Mouse (Mus musculus): ENCODE results near the gene Tmsb15b2. TPM values are rescaled to one million over a fixed set of nuclear protein-coding genes. Genes with fewer than 3 reads are reported as not detected.

Gene Tmsb15b2
- total RNA-seq (2023), result 1 to 10 TPM; 2.6 to 7.0 TPM

GRCm38 (mm10) chrX:136975397-136975796, at the start of gene Tmsb15b2:
Gene Tmsb15b2 (minus strand): TSS chrX:136975497.

GRCm38 (mm10) chrX:136992978-136993547, 17.8 kb upstream of the Tmsb15b2 start, which contains the start of gene Zcchc18:
Gene Zcchc18 (plus strand): TSS chrX:136993155.

GRCm38 (mm10) chrX:136976424-136977084, 1.3 kb upstream of the Tmsb15b2 start, which contains the start of the genes Tmsb15l and Tmsb15b1:
Gene Tmsb15l (minus strand): TSS chrX:136976869.
Gene Tmsb15b1 (minus strand): TSS chrX:136976874.

GRCm38 (mm10) chrX:136927031-136927430, 48.3 kb downstream of the Tmsb15b2 start, which contains the start of gene H2bfm:
Gene H2bfm (plus strand): TSS chrX:136927325.

Other genes with a start within 250 kb of the Tmsb15b2 start
- 10 to 100 TPM; 86.6 to 92.3 TPM for gene Morf4l2, start 231.8 kb downstream of the Tmsb15b2 start, total RNA-seq (2023)
- gene Glra4, start 195.4 kb downstream of the Tmsb15b2 start, total RNA-seq (2023), result not detected
- under 1 TPM; 0.24 TPM for gene Plp1, start 152.8 kb downstream of the Tmsb15b2 start, total RNA-seq (2023)
- not detected for gene Rab9b, start 106.7 kb downstream of the Tmsb15b2 start, total RNA-seq (2023)
- gene H2bfm, start 48.2 kb downstream of the Tmsb15b2 start, total RNA-seq (2023), result not detected
- gene Tmsb15l, start 1.4 kb upstream of the Tmsb15b2 start, total RNA-seq (2023), result not detected
- gene Tmsb15b1, start 1.4 kb upstream of the Tmsb15b2 start, total RNA-seq (2023), result 1 to 10 TPM in 1 of 2 experiments, not detected in 1; 3.3 TPM
- gene Zcchc18, start 17.7 kb upstream of the Tmsb15b2 start, total RNA-seq (2023), result under 1 TPM; 0.13 to 0.18 TPM
- 10 to 100 TPM in 1 of 2 experiments, 1 to 10 TPM in 1; 2.6 to 11.0 TPM for gene Slc25a53, start 62.8 kb upstream of the Tmsb15b2 start, total RNA-seq (2023)
- 1 to 10 TPM; 2.4 to 3.1 TPM for gene Fam199x, start 74.1 kb upstream of the Tmsb15b2 start, total RNA-seq (2023)
- not detected for gene Esx1, start 146.6 kb upstream of the Tmsb15b2 start, total RNA-seq (2023)

Measured in neutrophil, adult 59 days (primary cell).